Mouse (Mus musculus): ENCODE measurements around the gene Zdhhc13.

The Zdhhc13 gene

GRCm38 (mm10) chr7:48842353-48842752 lies 53.5 kb downstream of the Zdhhc13 start:
- DNase-seq (ENCODE audit: low spot score): no peak

- no peak for DNase-seq (ENCODE audit: low spot score)
These were observed 54.7 kb downstream of the Zdhhc13 start for GRCm38 (mm10) chr7:48843541-48843940.

GRCm38 (mm10) chr7:48845213-48845973 lies 56.6 kb downstream of the Zdhhc13 start:
- DNase-seq (ENCODE audit: low spot score): no peak

- DNase-seq (ENCODE audit: low spot score): no peak
These were observed 58.0 kb downstream of the Zdhhc13 start for GRCm38 (mm10) chr7:48846755-48847154.

GRCm38 (mm10) chr7:48847820-48848650 lies 59.2 kb downstream of the Zdhhc13 start, which contains the start of gene Csrp3:
Gene Csrp3, minus strand, starts transcription at chr7:48848033.
- no peak for DNase-seq (ENCODE audit: low spot score)

GRCm38 (mm10) chr7:48851529-48852104 lies 62.8 kb downstream of the Zdhhc13 start:
- DNase-seq (ENCODE audit: low spot score): no peak

- DNase-seq (ENCODE audit: low spot score): no peak
These were observed 64.7 kb downstream of the Zdhhc13 start for GRCm38 (mm10) chr7:48853496-48853895.

- no peak for DNase-seq (ENCODE audit: low spot score)
These were observed 66.7 kb downstream of the Zdhhc13 start for GRCm38 (mm10) chr7:48855461-48855860.

GRCm38 (mm10) chr7:48858257-48858656 lies 69.5 kb downstream of the Zdhhc13 start:
- DNase-seq (ENCODE audit: low spot score): no peak

- DNase-seq (ENCODE audit: low spot score): no peak
These were observed 70.6 kb downstream of the Zdhhc13 start for GRCm38 (mm10) chr7:48859362-48859761.

GRCm38 (mm10) chr7:48860948-48861347 lies 72.1 kb downstream of the Zdhhc13 start:
- DNase-seq (ENCODE audit: low spot score): no peak

GRCm38 (mm10) chr7:48861796-48862195 lies 73.0 kb downstream of the Zdhhc13 start:
- DNase-seq (ENCODE audit: low spot score): no peak

- no peak for DNase-seq (ENCODE audit: low spot score)
These were observed 75.4 kb downstream of the Zdhhc13 start for GRCm38 (mm10) chr7:48864199-48864598.

- no peak for DNase-seq (ENCODE audit: low spot score)
These were observed 76.1 kb downstream of the Zdhhc13 start for GRCm38 (mm10) chr7:48864671-48865458.

GRCm38 (mm10) chr7:48867576-48867975 lies 78.8 kb downstream of the Zdhhc13 start:
- DNase-seq (ENCODE audit: low spot score): no peak

GRCm38 (mm10) chr7:48870144-48870543 lies 81.3 kb downstream of the Zdhhc13 start:
- no peak for DNase-seq (ENCODE audit: low spot score)

GRCm38 (mm10) chr7:48870579-48871180 lies 81.9 kb downstream of the Zdhhc13 start:
- no peak for DNase-seq (ENCODE audit: low spot score)

GRCm38 (mm10) chr7:48871292-48871691 lies 82.5 kb downstream of the Zdhhc13 start:
- no peak for DNase-seq (ENCODE audit: low spot score)

- DNase-seq (ENCODE audit: low spot score): no peak
These were observed 86.3 kb downstream of the Zdhhc13 start for GRCm38 (mm10) chr7:48875096-48875495.

GRCm38 (mm10) chr7:48876526-48876925 lies 87.7 kb downstream of the Zdhhc13 start:
- peak; percentile 71 for DNase-seq (ENCODE audit: low spot score)

Data from lung, postnatal 25 days (tissue).